Mouse (Mus musculus) embryo, embryonic 10 days (tissue): ENCODE measurements at regions not wholly inside any gene's neighbourhood (a gene's known extent, or its start where the extent isn't known, plus 50 kb on each side); places are given as distances from the start of the nearest gene placed in this dataset.

ENCODE experiments used
- DNase-seq: peaks from one replicate; pipeline ENCODE4 v3.0.0-alpha.2; 2015; ENCODE audit warnings: low spot score

DNA sequence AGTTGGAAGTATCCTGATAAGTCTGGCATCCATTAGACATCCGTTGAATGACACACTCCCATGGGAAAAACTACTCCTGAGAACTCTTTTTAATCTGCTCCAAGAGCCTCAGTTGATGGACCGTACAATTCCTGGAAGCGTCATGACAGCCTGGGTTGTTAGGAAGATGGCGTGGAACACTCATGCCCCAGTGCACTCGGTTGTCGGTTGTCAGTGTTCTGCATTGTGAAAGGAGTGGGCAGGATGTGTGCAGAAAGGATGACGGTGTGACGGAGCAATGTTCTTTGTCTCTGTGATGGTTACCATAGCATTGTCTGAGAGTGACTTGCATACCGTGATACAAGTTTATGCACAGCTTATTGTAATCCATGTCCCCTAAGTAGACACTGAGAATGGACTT lies 164.4 kb downstream of the Slc30a10 start:
- DNase-seq, result no peak

GRCm38 (mm10) chr1:185628401-185628800 lies 173.8 kb downstream of the Slc30a10 start:
- DNase-seq, result no peak

DNA sequence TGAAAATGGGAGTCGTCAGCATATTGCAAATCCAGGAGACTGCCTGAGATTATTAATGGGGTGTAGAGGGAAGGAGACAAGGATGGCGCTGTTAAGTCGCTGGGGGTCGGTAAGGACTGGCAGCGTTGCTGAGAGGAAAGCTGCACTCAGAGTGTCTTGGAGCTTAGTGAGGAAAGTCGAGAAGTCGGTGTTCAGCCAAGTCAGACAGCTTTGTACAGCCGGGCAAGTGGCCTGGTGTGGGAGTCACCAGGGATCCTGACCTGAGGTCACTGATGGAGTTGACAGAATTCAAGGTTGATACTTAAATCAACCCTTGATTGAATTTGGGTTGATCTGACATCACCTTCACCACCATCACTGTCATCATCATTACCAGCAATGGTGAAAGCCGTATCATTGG lies 175.3 kb downstream of the Slc30a10 start:
- no peak for DNase-seq

GRCm38 (mm10) chr1:185638631-185639030 lies 184.0 kb downstream of the Slc30a10 start:
- DNase-seq, result no peak

GRCm38 (mm10) chr1:185639486-185639885 lies 184.8 kb downstream of the Slc30a10 start:
- no peak for DNase-seq

DNA sequence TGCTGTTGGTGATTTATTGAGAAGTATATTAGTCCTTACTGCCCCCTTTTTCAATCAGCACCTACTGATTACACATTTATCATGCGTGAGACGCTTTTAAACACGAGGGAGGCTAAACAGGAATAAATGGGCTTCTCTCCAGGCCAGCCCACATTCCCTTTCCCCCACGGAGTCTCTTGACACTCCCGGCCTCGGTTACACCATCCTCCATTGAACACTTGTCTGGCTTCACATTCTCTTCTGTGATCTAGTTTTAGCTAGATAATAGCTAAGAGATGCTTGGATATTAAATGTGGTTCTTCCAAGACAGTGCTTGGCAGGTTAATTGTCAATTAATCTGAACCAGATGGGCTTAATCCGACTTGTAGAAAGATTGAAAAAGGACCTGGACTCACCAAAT lies 189.4 kb downstream of the Slc30a10 start:
- no peak for DNase-seq

GRCm38 (mm10) chr1:185648128-185648527 lies 193.5 kb downstream of the Slc30a10 start:
- no peak for DNase-seq

- no peak for DNase-seq
Measured at GRCm38 (mm10) chr1:185648926-185649325, 194.3 kb downstream of the Slc30a10 start.

DNA sequence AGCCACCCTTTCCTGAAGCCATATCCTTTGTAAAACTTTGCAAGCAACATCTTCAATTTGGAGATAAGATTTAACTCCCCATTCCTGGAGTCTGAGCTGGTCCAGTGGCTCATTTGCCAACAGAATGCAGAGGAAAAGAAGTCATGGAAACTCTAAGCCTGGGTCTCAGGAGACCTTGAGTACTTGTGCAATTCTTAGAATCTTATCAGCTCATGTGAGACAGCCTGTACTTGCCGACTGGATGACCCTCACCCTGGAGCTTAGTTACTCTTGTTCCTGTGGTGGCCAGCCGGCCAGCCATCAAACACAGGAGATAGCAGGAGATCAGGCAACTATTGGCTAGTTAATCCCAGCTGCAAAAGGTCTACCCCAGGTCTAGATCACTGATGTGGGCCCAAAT lies 196.3 kb downstream of the Slc30a10 start:
- DNase-seq, result no peak

DNA sequence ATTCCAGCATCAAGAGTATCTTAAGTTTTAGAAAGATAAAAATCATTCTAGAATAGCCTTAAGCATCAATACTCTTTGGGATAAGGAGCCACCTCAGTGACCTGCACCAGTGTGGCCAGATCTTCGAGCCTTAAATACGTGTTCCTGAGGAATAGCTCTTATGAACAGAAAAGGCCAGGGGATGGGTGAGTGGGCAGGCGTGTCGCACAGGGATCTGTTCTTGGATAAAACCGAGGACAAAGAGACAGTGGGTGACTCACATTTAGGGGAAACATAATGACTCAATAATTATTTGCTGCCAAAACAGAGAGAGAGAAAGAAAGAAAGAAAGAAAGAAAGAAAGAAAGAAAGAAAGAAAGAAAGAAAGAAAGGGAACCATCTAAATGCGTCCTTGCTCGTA lies 200.4 kb downstream of the Slc30a10 start:
- DNase-seq, result no peak

DNA sequence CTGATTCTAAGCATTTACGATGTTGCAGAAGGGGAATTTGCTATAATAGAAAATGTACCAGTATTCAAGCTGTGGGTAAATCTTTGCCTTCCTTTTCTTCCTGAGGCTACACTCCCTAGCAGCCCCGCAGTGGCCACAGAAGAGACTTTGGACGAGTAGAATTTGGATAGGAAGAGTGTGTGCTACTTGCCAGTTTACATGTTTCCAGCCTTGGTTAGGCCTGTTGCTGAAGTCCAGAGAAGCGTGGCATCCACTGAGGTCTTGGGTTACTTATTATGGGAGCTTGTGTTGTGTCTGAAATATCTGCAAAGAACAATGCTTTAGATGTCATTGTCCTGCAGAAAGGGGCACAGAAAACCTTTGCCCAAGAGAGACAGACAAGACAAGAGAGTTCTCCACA lies 200.8 kb downstream of the Slc30a10 start:
- no peak for DNase-seq

DNA sequence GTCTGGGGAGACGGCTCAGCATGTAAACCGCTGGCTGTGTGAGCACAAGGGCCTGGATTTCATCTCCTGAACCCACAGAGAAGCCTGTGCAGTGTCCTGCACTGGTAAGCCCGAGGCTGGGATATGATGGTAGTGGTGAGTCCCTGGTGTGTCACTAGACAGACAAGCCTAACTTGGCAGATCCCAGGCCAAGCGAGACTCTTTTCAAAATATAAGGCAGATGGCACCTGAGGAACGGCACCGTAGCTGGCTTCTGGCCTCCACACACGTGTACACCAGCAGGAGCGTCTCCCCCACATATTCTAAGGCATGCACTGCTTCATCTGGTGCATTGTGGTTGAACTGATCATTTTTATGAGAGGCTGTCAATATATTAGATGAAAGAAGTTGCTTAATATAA lies 202.6 kb downstream of the Slc30a10 start:
- no peak for DNase-seq

DNA sequence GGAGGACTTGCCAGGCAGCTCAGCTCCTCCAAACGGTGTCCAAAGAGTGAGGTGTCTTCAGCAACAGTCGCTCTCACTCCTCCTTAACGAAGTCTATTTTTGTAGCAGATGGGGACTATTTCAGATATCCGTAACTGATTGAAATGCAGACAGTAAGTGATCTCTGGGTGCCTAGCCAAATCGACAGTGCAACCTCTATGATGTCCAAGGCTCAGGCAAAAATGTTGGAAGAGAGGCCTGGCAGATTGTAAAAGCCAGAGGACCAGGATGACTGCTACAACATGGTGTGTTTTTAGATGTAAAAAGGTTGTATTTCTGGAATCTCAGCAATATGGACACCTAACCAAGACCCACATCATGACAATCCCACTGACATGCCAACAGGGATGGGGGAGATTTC lies 204.8 kb downstream of the Slc30a10 start:
- DNase-seq, result no peak

- DNase-seq, result no peak
Measured at GRCm38 (mm10) chr1:185662336-185662735, 207.7 kb downstream of the Slc30a10 start.

GRCm38 (mm10) chr1:185670029-185670741 lies 215.5 kb downstream of the Slc30a10 start:
- no peak for DNase-seq

DNA sequence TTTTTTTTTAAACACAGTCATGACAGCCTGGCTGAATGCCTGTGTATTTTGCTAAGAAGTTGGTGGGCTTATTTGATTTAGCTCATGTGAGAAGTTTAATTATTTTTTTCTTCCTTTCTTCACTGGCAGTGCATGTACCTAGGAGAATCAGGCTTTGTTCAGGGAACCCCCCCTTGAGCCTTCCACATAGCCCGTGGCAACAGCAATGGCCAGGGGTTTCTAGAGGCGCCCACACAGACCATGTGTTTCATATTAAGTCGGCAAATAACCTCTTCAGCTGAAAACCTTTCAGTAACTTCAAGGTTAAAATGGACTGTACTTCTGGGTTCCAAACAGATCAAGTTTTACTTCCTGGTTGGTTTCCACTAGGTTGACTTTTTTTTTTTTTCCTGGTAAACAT lies 218.3 kb downstream of the Slc30a10 start:
- DNase-seq, result peak; percentile 34

- no peak for DNase-seq
Measured at GRCm38 (mm10) chr1:185675674-185676420, 221.2 kb downstream of the Slc30a10 start.

DNA sequence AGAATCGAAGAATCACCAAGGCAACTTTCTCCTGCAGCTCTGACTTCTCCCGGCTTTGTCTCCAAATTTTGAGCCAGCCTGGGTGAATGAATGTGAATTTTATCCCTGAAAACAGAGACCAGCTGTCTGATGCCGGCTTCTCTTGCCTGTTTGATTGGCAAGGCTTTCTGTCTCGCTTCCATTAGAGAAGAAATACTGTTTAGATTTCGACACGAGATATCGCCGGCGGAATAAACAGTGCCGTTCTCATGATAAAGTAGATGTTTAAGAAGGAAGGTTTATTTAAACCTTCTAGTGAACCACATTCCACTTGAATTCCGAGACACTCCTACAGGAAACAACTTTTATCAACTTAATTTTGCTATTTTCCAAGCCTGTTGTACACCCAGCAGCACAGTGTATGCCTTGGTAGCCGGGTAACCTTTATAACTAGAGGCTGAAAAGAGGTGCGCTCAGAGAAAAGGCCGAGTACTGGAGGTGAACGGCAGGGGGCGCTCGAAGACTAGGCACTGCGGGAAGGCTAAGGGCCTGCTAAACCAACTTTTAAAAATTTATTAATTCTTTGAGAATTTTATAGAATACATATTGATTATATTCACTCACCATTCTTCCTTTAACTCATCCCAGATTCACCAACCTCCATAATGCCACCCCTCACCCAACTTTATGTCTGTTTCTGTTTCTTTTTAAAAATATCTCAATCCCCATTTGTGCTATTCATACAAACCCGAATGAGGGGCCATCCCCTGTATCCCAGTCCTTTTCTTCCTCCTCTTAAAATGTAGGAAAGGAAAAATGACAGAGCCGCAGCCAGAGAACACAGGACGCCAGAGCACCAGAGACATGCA lies 227.2 kb downstream of the Slc30a10 start:
- peak; percentile 83 for DNase-seq

DNA sequence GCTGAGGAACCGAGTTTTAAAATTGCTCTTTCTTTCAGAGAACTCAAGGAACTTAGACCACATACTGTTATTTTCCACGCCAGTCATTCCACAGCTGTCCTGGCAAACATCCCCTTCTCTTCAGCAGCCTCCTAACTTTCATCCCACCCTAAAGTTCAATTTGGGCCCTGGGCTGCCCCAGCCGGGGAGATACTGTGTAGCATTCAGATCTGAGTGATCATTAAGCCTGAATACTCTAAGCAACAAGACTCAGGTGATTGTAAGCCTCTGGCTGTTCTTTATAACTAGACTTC lies 227.8 kb downstream of the Slc30a10 start:
- DNase-seq, result no peak

DNA sequence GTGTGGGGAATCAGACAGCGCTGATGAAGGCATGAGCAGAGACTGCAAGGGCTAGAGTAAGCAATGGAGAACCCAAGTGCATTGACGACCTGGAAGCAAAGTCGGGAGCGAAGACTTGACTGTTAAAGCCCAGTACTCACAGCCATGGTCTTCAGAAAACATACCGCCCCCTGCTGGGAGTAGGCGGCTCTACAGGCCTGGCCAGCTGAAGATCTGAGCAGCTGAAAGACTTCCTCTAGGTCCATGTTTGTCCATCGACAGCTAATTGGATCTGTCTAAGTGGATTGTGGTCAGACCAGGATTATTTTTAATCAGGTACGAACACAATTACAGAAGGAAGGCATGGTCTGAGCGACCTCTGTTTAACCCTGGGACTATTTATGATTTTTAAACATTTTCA lies 230.0 kb downstream of the Slc30a10 start:
- no peak for DNase-seq

DNA sequence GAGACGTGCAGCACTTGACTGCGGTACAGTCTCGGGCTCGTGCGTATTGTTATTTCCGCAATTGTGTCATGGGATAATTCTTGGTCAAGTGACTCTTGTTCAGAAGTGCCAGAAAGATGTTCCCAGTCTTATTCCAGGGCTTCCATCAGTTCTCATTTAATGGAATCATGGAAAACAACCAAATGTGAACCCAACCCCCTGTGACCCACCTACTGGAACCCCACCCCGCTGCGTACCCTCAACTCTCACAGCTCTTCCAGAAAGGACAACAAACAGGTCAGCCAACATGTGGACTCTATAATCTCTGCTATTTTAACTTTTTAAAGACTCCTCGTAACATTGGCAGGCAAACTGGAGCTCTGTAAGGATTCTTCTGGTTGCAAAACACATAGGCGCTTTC lies 233.9 kb downstream of the Slc30a10 start:
- DNase-seq, result no peak

GRCm38 (mm10) chr1:185695394-185695793 lies 240.7 kb downstream of the Slc30a10 start:
- DNase-seq, result no peak

- no peak for DNase-seq
Measured at GRCm38 (mm10) chr1:185699758-185700157, 245.1 kb downstream of the Slc30a10 start.
